Mouse (Mus musculus) olfactory bulb, adult 2 months (tissue): Measurements from ENCODE around the gene Pptc7. TPM values are rescaled to one million over a fixed set of nuclear protein-coding genes. Genes with fewer than 3 reads are reported as not detected.

ENCODE experiments used
- H3K27ac ChIP-seq: fragments of 200-500 bp; 2 replicates; pipeline ENCODE4 v1.5.1; 2012; ENCODE audit warnings: low read depth, low read length; ENCODE audit not compliant: insufficient read depth
- H3K4me1 ChIP-seq: fragments of 200-500 bp; 2 replicates; pipeline ENCODE4 v1.6.1; 2012; ENCODE audit warnings: low read length; ENCODE audit not compliant: control insufficient read depth, insufficient read depth
- H3K4me3 ChIP-seq: fragments of 200-500 bp; 2 replicates; pipeline ENCODE4 v1.5.1; 2012; ENCODE audit warnings: mild to moderate bottlenecking, low read depth, low read length, moderate library complexity; ENCODE audit not compliant: insufficient read depth
- CTCF ChIP-seq: fragments of 200-500 bp; IDR thresholded peaks from 2 replicates; pipeline ENCODE4 v1.5.1; 2012; ENCODE audit warnings: low read depth, mild to moderate bottlenecking, low read length, moderate library complexity; ENCODE audit not compliant: insufficient read depth
- POLR2A ChIP-seq: fragments of 200-500 bp; IDR thresholded peaks from 2 replicates; pipeline ENCODE4 v1.6.1; 2012; ENCODE audit warnings: mild to moderate bottlenecking, low read depth, low read length, moderate library complexity; ENCODE audit not compliant: insufficient read depth
- WGBS: fragments of 180-500 bp; shearing (Covaris S2); methylation state at CpG from one replicate; pipeline ENCODE4 v1.1.7; 2018; 5-methylcytosine and 5-hydroxymethylcytosine counted together
- polyA plus RNA-seq: library from polyadenylated mRNA; stranded (reverse); fragments of >200 nt; gene quantifications from 2 replicates; pipeline ENCODE4 v1.2.4, GENCODE M21; 2012; ENCODE audit warnings: low replicate concordance; ENCODE audit not compliant: missing spikeins, insufficient read depth, insufficient read length

Gene Pptc7
- polyA plus RNA-seq, 1 experiment: not detected

GRCm38 (mm10) chr5:122319474-122320204 lies 35.5 kb downstream of the Pptc7 start:
- TF ChIP-seq POLR2A (no peak), CTCF (no peak)
- H3K27ac ChIP-seq: no peak overlapping the region; the same call in 1 of the 2 replicates

GRCm38 (mm10) chr5:122320205-122320781 lies 36.1 kb downstream of the Pptc7 start:
- H3K27ac ChIP-seq: peak overlapping the region; percentile 17; the same call in 1 of the 2 replicates
- TF ChIP-seq CTCF (no peak), POLR2A (no peak)
- no peak overlapping the region for H3K4me3 ChIP-seq
- peaks cover 45% of the 10 kb centered on the region for H3K4me1 ChIP-seq
- 71% methylated on average over 12 of the region's 12 CpGs for WGBS

More at GRCm38 (mm10) chr5:122319474-122320204, 35.5 kb downstream of the Pptc7 start:
- WGBS: 73% methylated on average over 14 of the region's 14 CpGs
- Histone ChIP-seq H3K4me3 (no peak overlapping the region), H3K4me1 (peaks cover 47% of the 10 kb centered on the region)

GRCm38 (mm10) chr5:122323523-122323922 lies 39.4 kb downstream of the Pptc7 start:
- H3K27ac ChIP-seq: no peak overlapping the region
- peaks cover 48% of the 10 kb centered on the region for H3K4me1 ChIP-seq
- no peak for TF ChIP-seq CTCF
- TF ChIP-seq POLR2A: no peak
- 49% methylated on average over 8 of the region's 8 CpGs for WGBS
- H3K4me3 ChIP-seq: no peak overlapping the region

GRCm38 (mm10) chr5:122324608-122325431 lies 40.7 kb downstream of the Pptc7 start:
- 33% methylated on average over 23 of the region's 23 CpGs for WGBS
- Histone ChIP-seq H3K27ac (peak overlapping the region; percentile 98), H3K4me3 (peak overlapping the region; percentile 2), H3K4me1 (peaks cover 45% of the 10 kb centered on the region)
- no peak for TF ChIP-seq CTCF
- TF ChIP-seq POLR2A: no peak; the same call in 1 of the 2 replicates

GRCm38 (mm10) chr5:122325477-122325876 lies 41.3 kb downstream of the Pptc7 start:
- Histone ChIP-seq H3K27ac (peak overlapping the region; percentile 89), H3K4me3 (no peak overlapping the region), H3K4me1 (peaks cover 40% of the 10 kb centered on the region)
- TF ChIP-seq CTCF (no peak), POLR2A (no peak)
- WGBS: 62% methylated on average over 8 of the region's 8 CpGs

- WGBS: 25% methylated on average over 3 of the region's 3 CpGs
- H3K27ac ChIP-seq: no peak overlapping the region
- TF ChIP-seq POLR2A (no peak), CTCF (no peak)
- peaks cover 32% of the 10 kb centered on the region for H3K4me1 ChIP-seq
- no peak overlapping the region for H3K4me3 ChIP-seq
Measured at GRCm38 (mm10) chr5:122327283-122327682, 43.1 kb downstream of the Pptc7 start.

- peaks cover 18% of the 10 kb centered on the region for H3K4me1 ChIP-seq
- no peak overlapping the region for H3K4me3 ChIP-seq
- H3K27ac ChIP-seq: no peak overlapping the region
- WGBS: 76% methylated on average over 4 of the region's 4 CpGs
- TF ChIP-seq POLR2A: no peak
- TF ChIP-seq CTCF: no peak
Measured at GRCm38 (mm10) chr5:122330269-122330668, 46.1 kb downstream of the Pptc7 start.

- no peak overlapping the region for H3K27ac ChIP-seq
- H3K4me1 ChIP-seq: no peaks in the 10 kb centered on the region
- WGBS: 70% methylated on average over 3 of the region's 3 CpGs
- TF ChIP-seq POLR2A (no peak), CTCF (no peak)
- H3K4me3 ChIP-seq: no peak overlapping the region
Measured at GRCm38 (mm10) chr5:122334682-122335081, 50.5 kb downstream of the Pptc7 start.
